Mouse (Mus musculus) thymus, postnatal 4 days (tissue): ENCODE measurements around the gene Gtf2ird2.

Source experiments
- DNase-seq: peaks from one replicate; pipeline ENCODE4 v3.0.0; 2021

Gtf2ird2 gene

GRCm38 (mm10) chr5:134236796-134237195 is 53.0 kb downstream of the Gtf2ird2 start:
- peak; percentile 74 for DNase-seq

DNA sequence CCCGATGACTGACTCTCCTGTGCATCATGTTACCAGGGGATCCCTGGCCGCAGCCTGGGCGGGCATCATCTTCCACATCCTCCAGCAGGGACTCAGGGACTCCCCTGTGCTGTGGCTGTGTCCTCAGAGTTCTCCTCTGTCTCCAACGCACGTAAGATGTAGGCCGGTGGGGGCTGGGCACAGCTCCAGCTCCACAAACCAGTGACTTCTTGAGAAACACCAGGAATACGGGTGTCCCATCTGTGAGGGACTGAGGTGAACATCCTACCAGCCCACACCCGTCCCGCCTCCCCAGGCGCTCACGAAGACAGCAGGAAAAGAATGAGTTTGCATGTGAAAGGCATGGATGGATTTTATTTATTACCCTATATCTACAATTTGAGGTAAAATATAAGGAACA is 53.7 kb downstream of the Gtf2ird2 start:
- DNase-seq, result no peak

DNA sequence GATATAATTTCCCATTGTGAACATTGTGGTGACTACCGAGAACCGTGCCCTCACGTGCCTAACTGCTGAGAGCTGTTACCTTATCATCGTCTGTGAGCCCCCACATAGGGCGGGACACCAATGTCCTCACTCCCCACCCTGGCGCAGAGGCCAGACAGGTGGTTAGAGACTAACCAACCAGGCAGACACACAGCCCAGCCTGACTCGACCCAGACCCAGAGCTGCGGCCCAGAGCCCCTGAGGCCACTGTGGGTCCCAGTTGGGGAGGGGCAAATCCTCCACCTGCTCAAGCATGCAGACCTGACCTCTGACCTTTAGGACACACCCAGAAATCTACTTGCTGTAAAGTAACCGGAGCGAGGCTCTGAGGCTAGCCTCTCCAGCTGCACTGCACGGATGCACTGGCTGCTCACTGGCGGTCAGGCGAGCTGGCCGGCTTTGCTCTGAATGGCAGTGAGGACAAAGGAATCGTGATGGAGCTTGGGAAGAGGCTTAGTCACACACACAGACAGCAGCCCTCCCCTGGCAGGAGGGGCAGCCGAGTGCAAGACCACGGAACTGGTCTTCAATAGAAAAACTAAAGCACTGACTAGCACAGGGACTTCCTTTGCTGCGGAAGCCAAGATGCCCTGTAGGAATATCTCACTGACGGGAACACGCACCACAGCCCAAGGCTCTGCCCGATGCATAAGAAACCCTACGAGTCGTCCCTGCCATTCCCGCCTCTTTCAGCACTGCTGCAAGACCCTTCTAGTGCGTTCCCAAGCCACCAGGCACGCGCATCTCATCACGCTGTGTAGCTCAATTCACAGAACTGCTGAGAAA is 54.3 kb downstream of the Gtf2ird2 start:
- DNase-seq, result no peak

DNA sequence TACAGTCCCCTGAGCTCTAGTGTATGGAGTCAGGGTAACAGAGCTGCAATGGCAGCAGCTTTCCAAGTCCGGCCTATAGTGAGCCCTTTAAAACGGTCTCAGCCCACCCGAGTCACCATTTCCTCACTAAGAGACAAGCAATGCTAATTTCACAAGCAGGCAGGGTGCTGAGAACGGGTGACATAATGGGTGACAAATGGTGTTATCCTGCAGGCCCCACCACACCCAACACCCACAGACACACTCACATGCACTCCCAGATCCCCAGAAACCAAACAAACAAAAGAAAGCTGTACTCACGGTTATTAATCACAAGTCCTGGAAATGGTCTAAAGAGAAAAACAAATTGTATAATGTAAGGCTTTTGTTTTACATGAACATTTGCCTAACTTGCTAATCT is 58.0 kb downstream of the Gtf2ird2 start:
- DNase-seq, result no peak

DNA sequence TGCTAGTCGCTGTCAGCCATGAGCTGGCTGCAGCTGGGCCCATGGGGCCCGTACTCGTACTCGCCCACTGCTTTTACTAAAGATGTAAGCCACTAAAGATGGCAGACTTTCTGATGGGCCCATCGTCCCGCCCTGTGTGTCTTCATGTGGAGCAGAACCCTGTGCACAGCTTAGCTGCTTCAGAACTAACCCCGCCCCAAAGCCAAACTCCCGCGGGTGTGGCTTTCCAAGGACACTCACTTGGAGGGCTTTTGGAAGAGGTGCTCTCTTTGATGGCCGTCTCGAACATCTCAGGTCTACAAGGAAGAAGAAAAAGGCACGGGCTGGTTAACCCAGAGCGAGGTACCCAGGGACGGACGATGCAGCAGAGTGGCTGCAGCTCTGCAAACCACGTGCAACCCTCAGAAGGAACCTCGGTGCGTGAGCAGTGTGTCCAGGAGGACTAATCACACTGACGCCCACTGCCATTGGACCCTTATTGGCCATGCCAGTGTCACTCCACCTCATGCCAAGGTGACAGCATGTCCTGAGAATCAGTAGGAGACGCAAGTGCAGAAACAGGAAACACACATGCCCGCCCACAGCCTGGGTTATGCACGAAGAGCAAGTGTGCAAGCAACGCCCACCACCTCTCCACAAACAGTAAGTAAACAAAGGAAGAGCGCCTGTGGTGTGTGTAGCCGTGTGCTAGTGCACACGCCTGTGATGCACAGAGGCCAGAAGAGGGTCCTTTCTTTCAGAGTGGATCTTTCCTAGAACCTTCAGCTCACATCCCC is 60.0 kb downstream of the Gtf2ird2 start:
- DNase-seq, result no peak

- no peak for DNase-seq
Observed at GRCm38 (mm10) chr5:134244890-134245289, 61.1 kb downstream of the Gtf2ird2 start.

DNA sequence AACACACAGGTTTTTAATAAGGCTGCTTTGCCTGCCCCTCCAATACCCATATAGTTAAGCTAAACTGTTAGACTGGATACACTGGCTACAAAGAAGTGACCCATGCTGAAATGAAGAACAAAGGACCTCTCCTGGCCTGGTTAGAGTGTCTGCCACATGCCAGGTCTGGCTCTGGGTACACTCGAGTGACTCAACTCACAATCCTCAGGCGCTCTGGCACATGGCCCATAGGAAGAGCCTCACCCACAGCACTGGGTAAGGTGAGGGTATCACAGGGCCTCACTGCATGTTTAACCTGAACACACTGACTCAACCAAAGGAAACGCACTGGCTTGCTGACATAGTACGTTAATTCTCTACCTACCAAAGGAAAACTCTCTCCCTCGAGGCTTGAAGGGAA is 62.3 kb downstream of the Gtf2ird2 start:
- DNase-seq, result no peak

- no peak for DNase-seq
Observed at GRCm38 (mm10) chr5:134248608-134249244, 64.9 kb downstream of the Gtf2ird2 start.

DNA sequence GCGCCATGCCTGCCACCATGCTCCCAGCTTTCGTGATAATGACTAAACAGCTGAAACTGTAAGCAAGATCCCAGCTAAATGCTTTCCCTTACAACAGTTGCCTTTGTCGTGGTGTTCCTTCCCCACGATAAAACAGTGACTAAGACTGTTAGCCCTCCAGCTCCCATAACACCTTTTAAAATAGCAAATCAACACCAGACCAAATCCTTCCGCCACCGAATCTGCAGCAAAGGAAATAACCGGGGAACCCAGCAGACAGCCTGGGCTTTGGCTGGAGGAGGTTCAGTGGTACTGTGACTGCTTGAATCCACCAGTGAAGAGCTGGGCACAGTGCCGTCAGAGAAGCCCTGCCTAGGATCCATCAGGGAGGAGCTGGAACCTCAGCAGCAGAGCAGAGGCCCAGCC is 65.4 kb downstream of the Gtf2ird2 start:
- DNase-seq, result no peak

- DNase-seq, result no peak
Observed at GRCm38 (mm10) chr5:134250601-134251000, 66.8 kb downstream of the Gtf2ird2 start.

GRCm38 (mm10) chr5:134251083-134251482 is 67.3 kb downstream of the Gtf2ird2 start:
- no peak for DNase-seq

- DNase-seq, result peak; percentile 66
Observed at GRCm38 (mm10) chr5:134253806-134254205, 70.0 kb downstream of the Gtf2ird2 start.

- no peak for DNase-seq
Observed at GRCm38 (mm10) chr5:134255294-134255693, 71.5 kb downstream of the Gtf2ird2 start.

DNA sequence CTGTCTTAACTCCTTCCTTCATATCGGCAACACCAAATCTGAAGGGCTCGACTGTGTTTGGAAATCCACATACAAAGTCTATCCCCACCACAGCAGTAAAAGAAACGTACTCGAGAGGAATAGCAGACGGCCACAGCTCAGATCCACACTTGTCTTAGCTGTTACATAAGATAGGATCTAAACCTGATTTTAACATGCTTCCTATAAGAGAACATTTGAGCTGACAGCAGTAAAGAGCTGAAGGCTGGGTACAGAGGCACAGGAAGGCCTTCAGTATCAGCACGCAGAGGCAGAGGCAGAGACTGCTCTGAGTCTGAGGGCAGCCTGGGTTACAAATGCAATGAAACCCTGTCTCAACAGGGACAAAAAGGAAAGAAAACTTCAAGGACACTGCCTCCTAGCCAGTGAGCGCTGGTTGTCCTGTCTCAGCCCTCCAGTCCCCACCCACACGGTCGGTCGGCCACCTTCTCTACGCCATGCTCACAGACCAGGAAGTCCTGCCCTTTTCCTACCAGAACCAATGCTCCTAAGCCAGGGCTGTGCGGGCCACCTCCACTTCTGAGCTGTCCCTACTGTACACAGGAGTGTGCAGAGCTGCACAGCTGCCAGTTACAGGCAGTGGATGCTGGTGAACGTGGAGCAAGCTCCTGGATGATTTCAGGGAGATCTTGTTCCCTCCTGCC is 73.7 kb downstream of the Gtf2ird2 start:
- no peak for DNase-seq

DNA sequence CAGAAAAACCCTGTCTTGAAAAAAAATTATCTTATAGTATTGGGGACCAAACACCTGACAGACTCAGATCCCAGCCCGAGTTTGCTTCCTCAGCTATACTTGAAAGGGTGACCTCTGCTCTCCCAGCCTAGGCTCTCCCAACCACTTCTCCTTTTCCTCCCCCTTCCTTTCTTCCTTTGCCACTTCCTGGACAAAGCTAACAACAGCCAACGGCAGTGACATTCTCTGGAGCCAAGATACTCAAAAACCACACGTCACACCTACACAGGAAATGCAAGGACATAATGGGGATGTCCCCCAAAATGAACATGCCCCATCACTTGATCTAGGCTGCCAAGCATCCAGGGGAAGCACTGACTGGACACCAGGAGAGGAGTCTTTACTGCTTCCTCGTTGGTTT is 74.6 kb downstream of the Gtf2ird2 start:
- no peak for DNase-seq

- no peak for DNase-seq
Observed at GRCm38 (mm10) chr5:134258934-134259333, 75.1 kb downstream of the Gtf2ird2 start.

- no peak for DNase-seq
Observed at GRCm38 (mm10) chr5:134260001-134260636, 76.3 kb downstream of the Gtf2ird2 start.

- no peak for DNase-seq
Observed at GRCm38 (mm10) chr5:134265890-134266289, 82.1 kb downstream of the Gtf2ird2 start.

DNA sequence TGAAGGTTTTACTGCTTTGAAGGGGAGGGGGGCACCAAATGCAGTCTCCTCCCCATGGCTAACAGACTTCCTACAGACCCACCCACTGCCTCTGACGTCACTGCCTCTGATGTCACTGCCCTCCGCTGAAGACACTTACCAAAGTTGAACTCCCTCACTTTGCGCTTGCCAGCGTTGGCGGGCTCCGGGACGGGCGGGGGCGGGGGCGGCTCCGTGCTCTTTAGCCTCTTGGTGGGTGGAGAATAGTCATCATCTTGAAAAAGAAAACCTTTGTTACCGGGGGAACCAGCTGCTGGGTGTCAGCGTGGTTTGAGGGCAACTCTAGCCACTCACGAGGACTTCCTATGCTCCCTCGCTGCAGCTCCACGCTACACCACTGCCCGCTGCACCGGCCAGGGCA is 82.6 kb downstream of the Gtf2ird2 start:
- peak; percentile 76 for DNase-seq

DNA sequence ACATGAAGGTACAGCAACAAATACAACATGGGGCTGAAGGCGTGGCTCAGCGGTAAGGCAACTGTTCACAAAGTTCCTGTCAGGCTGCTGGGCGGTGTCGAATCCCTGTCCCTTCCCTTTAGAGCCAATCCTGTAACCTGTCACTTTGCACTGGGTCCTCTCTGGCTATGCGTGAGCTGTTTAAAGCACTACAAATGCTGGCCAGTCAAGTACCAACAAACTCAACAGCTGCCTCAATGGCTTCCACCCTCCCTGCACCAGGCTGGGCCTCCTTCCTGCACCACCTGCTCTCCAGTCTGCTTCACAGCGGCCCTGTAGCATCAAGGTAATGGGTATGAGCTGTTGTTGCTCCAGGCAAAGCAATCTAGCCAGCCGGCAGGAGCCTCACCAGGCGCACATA is 84.9 kb downstream of the Gtf2ird2 start:
- DNase-seq, result no peak

- DNase-seq, result peak; percentile 33
Observed at GRCm38 (mm10) chr5:134269751-134270150, 85.9 kb downstream of the Gtf2ird2 start.

DNA sequence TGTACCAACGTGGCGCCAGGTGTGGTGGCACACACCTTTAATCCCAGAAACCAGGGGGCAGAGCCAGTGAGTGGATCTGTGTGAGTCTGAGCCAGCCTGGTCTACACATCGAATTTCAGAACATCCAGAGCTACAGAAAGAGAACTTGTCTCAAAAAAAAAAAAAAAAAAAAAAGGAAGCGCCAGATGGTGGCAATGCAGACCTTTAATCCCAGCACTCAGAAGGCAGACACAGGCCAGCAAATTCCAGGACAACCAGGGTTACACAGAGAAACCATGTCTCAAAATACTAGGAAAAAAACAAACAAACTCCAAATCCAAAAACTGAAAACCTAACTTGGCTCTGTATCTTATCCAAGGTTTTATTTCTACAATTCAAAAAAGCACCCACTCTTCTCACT is 86.7 kb downstream of the Gtf2ird2 start:
- DNase-seq, result no peak

DNA sequence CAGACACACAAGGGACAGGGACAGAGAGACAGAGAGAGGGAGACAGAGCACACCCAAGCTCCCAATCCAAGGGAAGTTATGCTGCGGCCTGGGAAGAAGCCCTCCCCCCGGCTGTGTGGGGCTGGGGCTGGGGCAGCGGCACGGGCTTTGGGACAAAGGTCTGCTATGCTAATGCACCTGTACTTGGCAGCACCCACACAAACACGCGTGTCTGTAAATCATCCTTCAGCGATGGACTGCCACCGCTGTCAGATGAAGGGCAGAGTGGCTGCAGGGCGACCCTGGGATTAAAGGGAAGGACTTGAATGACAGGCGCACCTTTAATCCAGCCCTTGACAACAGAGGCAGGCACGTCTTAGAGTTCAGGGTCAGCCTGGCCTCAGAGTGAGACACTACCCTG is 87.6 kb downstream of the Gtf2ird2 start:
- DNase-seq, result no peak
